Mouse (Mus musculus): Measurements from ENCODE around the gene Chchd10. TPM values are rescaled to one million over a fixed set of nuclear protein-coding genes. Genes with fewer than 3 reads are reported as not detected.

Chchd10 gene
- polyA plus RNA-seq, 1 experiment from 2014 or later, result 8.7 TPM

- ATAC-seq (replicated peaks; ENCODE audit: insufficient number of reproducible peaks, low FRiP score, low TSS enrichment, low read depth) (no peak), DNase-seq (ENCODE audit: low spot score) (no peak)
- 86% methylated on average over 1 of the region's 1 CpGs for WGBS
- no peak overlapping the region for H3K9ac ChIP-seq (replicated peaks; ENCODE audit: low read length)
- no peaks in the 10 kb centered on the region for H3K27me3 ChIP-seq (ENCODE audit: control insufficient read depth, insufficient read depth, low read length)
- no peak overlapping the region for H3K27ac ChIP-seq (replicated peaks; ENCODE audit: low read depth, low read length)
- no peaks in the 10 kb centered on the region for H3K4me1 ChIP-seq (ENCODE audit: control insufficient read depth, insufficient read depth, low read length)
- no peak overlapping the region for H3K4me3 ChIP-seq (ENCODE audit: low read depth, low read length)
- no peak overlapping the region for H3K4me2 ChIP-seq (ENCODE audit: low read depth, low read length)
- no peaks in the 10 kb centered on the region for H3K9me3 ChIP-seq (replicated peaks; ENCODE audit: control insufficient read depth, low read length)
- peaks cover 9% of the 10 kb centered on the region for H3K36me3 ChIP-seq (replicated peaks; ENCODE audit: control insufficient read depth, insufficient read depth, low read depth, low read length)
These were observed 36.7 kb upstream of the Chchd10 start for GRCm38 (mm10) chr10:75896208-75896607.

- ATAC-seq (replicated peaks; ENCODE audit: insufficient number of reproducible peaks, low FRiP score, low TSS enrichment, low read depth), result no peak
- 42% methylated on average over 6 of the region's 6 CpGs for WGBS
These were observed 35.6 kb upstream of the Chchd10 start for GRCm38 (mm10) chr10:75897373-75897772.

GRCm38 (mm10) chr10:75898039-75898564 lies 34.8 kb upstream of the Chchd10 start:
- peaks cover 13% of the 10 kb centered on the region for H3K36me3 ChIP-seq (replicated peaks; ENCODE audit: control insufficient read depth, insufficient read depth, low read depth, low read length)
- WGBS, result 78% methylated on average over 6 of the region's 6 CpGs
- no peak overlapping the region for H3K4me3 ChIP-seq (ENCODE audit: low read depth, low read length)
- DNase-seq (ENCODE audit: low spot score), result no peak
- H3K27ac ChIP-seq (replicated peaks; ENCODE audit: low read depth, low read length), result no peak overlapping the region
- no peaks in the 10 kb centered on the region for H3K27me3 ChIP-seq (ENCODE audit: control insufficient read depth, insufficient read depth, low read length)
- H3K9me3 ChIP-seq (replicated peaks; ENCODE audit: control insufficient read depth, low read length), result no peaks in the 10 kb centered on the region
- H3K4me2 ChIP-seq (ENCODE audit: low read depth, low read length), result no peak overlapping the region
- no peak for ATAC-seq (replicated peaks; ENCODE audit: insufficient number of reproducible peaks, low FRiP score, low TSS enrichment, low read depth)
- no peaks in the 10 kb centered on the region for H3K4me1 ChIP-seq (ENCODE audit: control insufficient read depth, insufficient read depth, low read length)
- no peak overlapping the region for H3K9ac ChIP-seq (replicated peaks; ENCODE audit: low read length)

More at GRCm38 (mm10) chr10:75897373-75897772, 35.6 kb upstream of the Chchd10 start:
- peak; percentile 79 for DNase-seq (ENCODE audit: low spot score)
- Histone ChIP-seq H3K9me3 (replicated peaks; ENCODE audit: control insufficient read depth, low read length) (no peaks in the 10 kb centered on the region), H3K9ac (replicated peaks; ENCODE audit: low read length) (no peak overlapping the region), H3K36me3 (replicated peaks; ENCODE audit: control insufficient read depth, insufficient read depth, low read depth, low read length) (peaks cover 10% of the 10 kb centered on the region), H3K4me1 (ENCODE audit: control insufficient read depth, insufficient read depth, low read length) (no peaks in the 10 kb centered on the region), H3K4me3 (ENCODE audit: low read depth, low read length) (no peak overlapping the region), H3K27ac (replicated peaks; ENCODE audit: low read depth, low read length) (no peak overlapping the region), H3K4me2 (ENCODE audit: low read depth, low read length) (no peak overlapping the region), H3K27me3 (ENCODE audit: control insufficient read depth, insufficient read depth, low read length) (no peaks in the 10 kb centered on the region)

- DNase-seq (ENCODE audit: low spot score) (no peak), ATAC-seq (replicated peaks; ENCODE audit: insufficient number of reproducible peaks, low FRiP score, low TSS enrichment, low read depth) (no peak)
- H3K9me3 ChIP-seq (replicated peaks; ENCODE audit: control insufficient read depth, low read length), result no peaks in the 10 kb centered on the region
- H3K4me1 ChIP-seq (ENCODE audit: control insufficient read depth, insufficient read depth, low read length), result no peaks in the 10 kb centered on the region
- H3K4me2 ChIP-seq (ENCODE audit: low read depth, low read length), result no peak overlapping the region
- no peak overlapping the region for H3K4me3 ChIP-seq (ENCODE audit: low read depth, low read length)
- H3K9ac ChIP-seq (replicated peaks; ENCODE audit: low read length), result no peak overlapping the region
- H3K36me3 ChIP-seq (replicated peaks; ENCODE audit: control insufficient read depth, insufficient read depth, low read depth, low read length), result peaks cover 20% of the 10 kb centered on the region
- H3K27me3 ChIP-seq (ENCODE audit: control insufficient read depth, insufficient read depth, low read length), result no peaks in the 10 kb centered on the region
- WGBS, result 84% methylated on average over 3 of the region's 3 CpGs
- H3K27ac ChIP-seq (replicated peaks; ENCODE audit: low read depth, low read length), result no peak overlapping the region
These were observed 34.1 kb upstream of the Chchd10 start for GRCm38 (mm10) chr10:75898846-75899245.

GRCm38 (mm10) chr10:75904391-75904790 lies 28.5 kb upstream of the Chchd10 start:
- Histone ChIP-seq H3K4me1 (ENCODE audit: control insufficient read depth, insufficient read depth, low read length) (no peaks in the 10 kb centered on the region), H3K36me3 (replicated peaks; ENCODE audit: control insufficient read depth, insufficient read depth, low read depth, low read length) (peaks cover 13% of the 10 kb centered on the region), H3K9me3 (replicated peaks; ENCODE audit: control insufficient read depth, low read length) (no peaks in the 10 kb centered on the region), H3K4me3 (ENCODE audit: low read depth, low read length) (no peak overlapping the region), H3K27ac (replicated peaks; ENCODE audit: low read depth, low read length) (no peak overlapping the region), H3K27me3 (ENCODE audit: control insufficient read depth, insufficient read depth, low read length) (no peaks in the 10 kb centered on the region), H3K4me2 (ENCODE audit: low read depth, low read length) (no peak overlapping the region), H3K9ac (replicated peaks; ENCODE audit: low read length) (no peak overlapping the region)
- DNase-seq (ENCODE audit: low spot score), result no peak
- 90% methylated on average over 5 of the region's 5 CpGs for WGBS
- ATAC-seq (replicated peaks; ENCODE audit: insufficient number of reproducible peaks, low FRiP score, low TSS enrichment, low read depth), result no peak

GRCm38 (mm10) chr10:75906882-75907281 lies 26.0 kb upstream of the Chchd10 start:
- Histone ChIP-seq H3K9ac (replicated peaks; ENCODE audit: low read length) (no peak overlapping the region), H3K4me2 (ENCODE audit: low read depth, low read length) (no peak overlapping the region), H3K27me3 (ENCODE audit: control insufficient read depth, insufficient read depth, low read length) (no peaks in the 10 kb centered on the region), H3K36me3 (replicated peaks; ENCODE audit: control insufficient read depth, insufficient read depth, low read depth, low read length) (peaks cover 14% of the 10 kb centered on the region), H3K4me3 (ENCODE audit: low read depth, low read length) (no peak overlapping the region), H3K4me1 (ENCODE audit: control insufficient read depth, insufficient read depth, low read length) (no peaks in the 10 kb centered on the region), H3K9me3 (replicated peaks; ENCODE audit: control insufficient read depth, low read length) (no peaks in the 10 kb centered on the region), H3K27ac (replicated peaks; ENCODE audit: low read depth, low read length) (no peak overlapping the region)
- WGBS, result 97% methylated on average over 4 of the region's 4 CpGs
- DNase-seq (ENCODE audit: low spot score) (no peak), ATAC-seq (replicated peaks; ENCODE audit: insufficient number of reproducible peaks, low FRiP score, low TSS enrichment, low read depth) (no peak)

- no peak overlapping the region for H3K4me3 ChIP-seq (ENCODE audit: low read depth, low read length)
- H3K9ac ChIP-seq (replicated peaks; ENCODE audit: low read length), result no peak overlapping the region
- H3K27me3 ChIP-seq (ENCODE audit: control insufficient read depth, insufficient read depth, low read length), result no peaks in the 10 kb centered on the region
- ATAC-seq (replicated peaks; ENCODE audit: insufficient number of reproducible peaks, low FRiP score, low TSS enrichment, low read depth) (no peak), DNase-seq (ENCODE audit: low spot score) (no peak)
- H3K4me2 ChIP-seq (ENCODE audit: low read depth, low read length), result no peak overlapping the region
- 85% methylated on average over 2 of the region's 2 CpGs for WGBS
- no peak overlapping the region for H3K27ac ChIP-seq (replicated peaks; ENCODE audit: low read depth, low read length)
- no peaks in the 10 kb centered on the region for H3K4me1 ChIP-seq (ENCODE audit: control insufficient read depth, insufficient read depth, low read length)
- peaks cover 3% of the 10 kb centered on the region for H3K36me3 ChIP-seq (replicated peaks; ENCODE audit: control insufficient read depth, insufficient read depth, low read depth, low read length)
- H3K9me3 ChIP-seq (replicated peaks; ENCODE audit: control insufficient read depth, low read length), result no peaks in the 10 kb centered on the region
These were observed 22.2 kb upstream of the Chchd10 start for GRCm38 (mm10) chr10:75910698-75911097.

- H3K27ac ChIP-seq (replicated peaks; ENCODE audit: low read depth, low read length), result no peak overlapping the region
- no peaks in the 10 kb centered on the region for H3K4me1 ChIP-seq (ENCODE audit: control insufficient read depth, insufficient read depth, low read length)
- no peaks in the 10 kb centered on the region for H3K27me3 ChIP-seq (ENCODE audit: control insufficient read depth, insufficient read depth, low read length)
- no peak overlapping the region for H3K4me2 ChIP-seq (ENCODE audit: low read depth, low read length)
- peaks cover 3% of the 10 kb centered on the region for H3K36me3 ChIP-seq (replicated peaks; ENCODE audit: control insufficient read depth, insufficient read depth, low read depth, low read length)
- ATAC-seq (replicated peaks; ENCODE audit: insufficient number of reproducible peaks, low FRiP score, low TSS enrichment, low read depth) (no peak), DNase-seq (ENCODE audit: low spot score) (no peak)
- H3K9ac ChIP-seq (replicated peaks; ENCODE audit: low read length), result no peak overlapping the region
- 74% methylated on average over 6 of the region's 6 CpGs for WGBS
- no peak overlapping the region for H3K4me3 ChIP-seq (ENCODE audit: low read depth, low read length)
- no peaks in the 10 kb centered on the region for H3K9me3 ChIP-seq (replicated peaks; ENCODE audit: control insufficient read depth, low read length)
These were observed 19.8 kb upstream of the Chchd10 start for GRCm38 (mm10) chr10:75913013-75913589.
